Mouse (Mus musculus): ENCODE data around the gene Itsn2.
"Not testable (repeated sequence)": the region's sequence is repeated elsewhere in the genome, so short reads cannot be mapped to it uniquely, and the experiment has no call there.

Gene Itsn2

GRCm38 (mm10) chr12:4708881-4709604 lies 116.6 kb downstream of the Itsn2 start:
- DNase-seq (ENCODE audit: low spot score) = no peak

GRCm38 (mm10) chr12:4709926-4710325 lies 117.5 kb downstream of the Itsn2 start:
- no peak for DNase-seq (ENCODE audit: low spot score)

GRCm38 (mm10) chr12:4713361-4713760 lies 120.9 kb downstream of the Itsn2 start:
- no peak for DNase-seq (ENCODE audit: low spot score)

- DNase-seq (ENCODE audit: low spot score) = no peak
These were observed 123.2 kb downstream of the Itsn2 start for GRCm38 (mm10) chr12:4715606-4716005.

- no peak for DNase-seq (ENCODE audit: low spot score)
These were observed 125.0 kb downstream of the Itsn2 start for GRCm38 (mm10) chr12:4717417-4717816.

- no peak for DNase-seq (ENCODE audit: low spot score)
These were observed 126.8 kb downstream of the Itsn2 start for GRCm38 (mm10) chr12:4719066-4719761.

- no peak for DNase-seq (ENCODE audit: low spot score)
These were observed 127.6 kb downstream of the Itsn2 start for GRCm38 (mm10) chr12:4719762-4720754.

- no peak for DNase-seq (ENCODE audit: low spot score)
These were observed 136.7 kb downstream of the Itsn2 start for GRCm38 (mm10) chr12:4729165-4729564.

GRCm38 (mm10) chr12:4731629-4732028 lies 139.2 kb downstream of the Itsn2 start:
- no peak for DNase-seq (ENCODE audit: low spot score)

- DNase-seq (ENCODE audit: low spot score) = no peak
These were observed 139.9 kb downstream of the Itsn2 start for GRCm38 (mm10) chr12:4732332-4732731.

- no peak for DNase-seq (ENCODE audit: low spot score)
These were observed 145.7 kb downstream of the Itsn2 start, which contains the start of gene Fam228a for GRCm38 (mm10) chr12:4738031-4738576. TSS of gene Fam228a (minus strand) at chr12:4738430.

- no peak for DNase-seq (ENCODE audit: low spot score)
These were observed 148.4 kb downstream of the Itsn2 start for GRCm38 (mm10) chr12:4740823-4741222.

GRCm38 (mm10) chr12:4742183-4742582 lies 149.7 kb downstream of the Itsn2 start:
- DNase-seq (ENCODE audit: low spot score) = no peak

GRCm38 (mm10) chr12:4744486-4744885 lies 152.0 kb downstream of the Itsn2 start:
- no peak for DNase-seq (ENCODE audit: low spot score)

GRCm38 (mm10) chr12:4754451-4754850 lies 162.0 kb downstream of the Itsn2 start:
- DNase-seq (ENCODE audit: low spot score) = not testable (repeated sequence)

GRCm38 (mm10) chr12:4757060-4757459 lies 164.6 kb downstream of the Itsn2 start:
- no peak for DNase-seq (ENCODE audit: low spot score)

All from ovary, postnatal 36 days (tissue).